Mouse (Mus musculus) kidney, postnatal 14 days (tissue): ENCODE measurements around the gene Tpk1.
A peak's percentile ranks its signal among the peaks of the same experiment; 100 is the strongest.

Experiments used
- DNase-seq: peaks from one replicate; pipeline ENCODE4 v3.0.0; 2022; ENCODE audit warnings: mixed read lengths

The Tpk1 gene

GRCm38 (mm10) chr6:43665677-43666546 lies at the start of gene Tpk1:
Tpk1 (minus strand) TSS chr6:43666278.
- DNase-seq: peak; percentile 96

- DNase-seq: no peak
These were observed 36.9 kb upstream of the Tpk1 start for GRCm38 (mm10) chr6:43702810-43703614.

- DNase-seq: no peak
These were observed 25.8 kb upstream of the Tpk1 start for GRCm38 (mm10) chr6:43691863-43692262.

DNA sequence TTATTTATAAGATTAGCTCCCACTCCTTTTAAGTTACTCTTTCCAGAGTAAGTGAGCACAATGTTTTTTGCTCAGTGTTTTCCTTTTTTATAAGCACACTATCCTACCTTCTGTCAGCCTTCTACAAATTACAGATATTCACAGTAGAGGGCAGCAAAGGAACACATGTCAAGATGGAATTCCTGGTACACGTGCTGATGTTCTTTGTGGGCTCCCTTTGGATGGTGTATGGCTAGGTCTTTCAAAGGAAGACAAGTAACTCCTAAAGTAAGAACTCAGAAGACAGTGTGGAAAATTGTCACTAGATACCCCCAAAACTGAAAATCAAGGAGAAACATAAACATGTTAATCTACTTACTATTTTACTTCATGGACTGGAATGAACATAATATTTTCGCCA lies 19.9 kb upstream of the Tpk1 start:
- peak; percentile 42 for DNase-seq

- no peak for DNase-seq
These were observed 16.5 kb upstream of the Tpk1 start for GRCm38 (mm10) chr6:43682535-43682934.

DNA sequence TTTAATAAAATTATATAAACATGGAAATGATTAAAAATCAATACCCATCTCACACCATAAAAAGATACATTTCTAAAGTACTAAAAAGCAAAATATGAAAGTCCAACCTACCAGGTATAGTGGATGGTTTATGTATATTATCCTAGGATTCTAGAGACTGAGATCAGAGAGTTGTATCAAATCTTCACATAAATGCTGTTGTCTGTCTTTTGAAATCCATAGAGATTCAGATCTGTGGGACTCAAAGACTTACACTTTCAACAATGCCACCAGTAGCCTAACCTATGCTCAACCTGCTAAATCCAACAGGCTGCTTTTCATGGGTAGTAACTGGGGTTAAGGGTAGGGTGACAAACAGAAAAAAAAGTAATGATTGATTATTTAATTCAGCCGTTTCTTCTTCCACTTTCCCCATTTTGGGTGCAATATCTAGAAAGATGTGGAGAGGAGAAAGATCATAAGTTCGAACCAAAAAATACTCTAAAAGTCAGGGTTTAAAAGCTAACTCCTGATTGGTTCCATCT lies 12.7 kb upstream of the Tpk1 start:
- no peak for DNase-seq

GRCm38 (mm10) chr6:43677566-43677965 lies 11.5 kb upstream of the Tpk1 start:
- peak; percentile 23 for DNase-seq

DNA sequence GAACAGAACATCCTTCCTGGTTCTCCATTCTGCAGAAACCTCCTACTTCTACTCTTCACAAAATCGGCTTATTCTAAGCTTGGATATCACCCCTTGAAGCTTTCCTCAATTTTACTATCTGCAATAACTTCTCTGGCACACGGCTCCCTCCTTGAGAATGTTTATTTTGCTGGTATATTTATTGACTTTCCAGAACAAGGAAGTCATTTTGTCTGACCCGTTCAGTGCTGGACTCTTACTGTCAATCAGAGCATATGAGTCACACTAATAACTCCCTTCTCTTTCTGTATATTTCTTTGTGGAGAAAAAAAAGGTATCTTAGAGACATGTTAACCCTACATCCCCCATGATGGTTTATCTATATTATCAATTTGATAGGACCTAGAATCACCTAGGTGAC lies 10.1 kb upstream of the Tpk1 start:
- no peak for DNase-seq

DNA sequence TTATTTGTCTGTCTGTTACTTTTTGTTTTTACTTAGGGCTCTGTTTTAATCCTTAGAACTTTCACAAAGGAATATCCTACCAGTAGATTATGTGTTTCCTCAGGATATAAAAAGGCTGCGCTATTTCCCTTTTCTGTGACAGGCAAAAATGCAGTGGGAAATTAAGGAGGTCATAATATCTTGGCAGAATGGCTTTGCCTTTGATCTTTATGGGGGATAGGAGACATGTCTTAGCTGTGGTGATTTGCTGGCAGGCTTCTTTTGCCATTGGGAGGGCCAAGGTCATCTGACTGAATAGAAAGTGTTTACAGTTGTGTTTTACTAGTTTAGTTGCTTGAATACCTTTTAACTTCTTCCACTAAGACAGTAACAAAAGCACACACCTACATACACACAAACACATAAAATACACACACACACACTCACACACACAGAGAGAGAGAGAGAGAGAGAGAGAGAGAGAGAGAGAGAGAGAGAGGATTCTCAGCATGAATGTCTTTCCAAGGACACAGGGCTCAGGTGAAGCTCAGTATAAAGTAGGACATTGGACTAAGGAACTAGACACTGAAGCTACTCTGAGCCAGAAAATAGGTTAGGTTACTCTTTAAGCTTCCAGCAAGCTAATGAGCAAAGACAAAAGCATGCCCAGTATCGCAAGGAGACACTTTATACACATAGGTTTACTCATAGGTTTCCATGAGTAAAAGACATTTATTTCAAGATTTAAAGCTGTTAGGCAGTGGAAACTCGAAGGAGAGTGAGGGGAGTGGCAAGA lies 9.1 kb upstream of the Tpk1 start:
- peak; percentile 73 for DNase-seq

- no peak for DNase-seq
These were observed 4.9 kb upstream of the Tpk1 start for GRCm38 (mm10) chr6:43670939-43671338.

- DNase-seq: no peak
These were observed 1.6 kb upstream of the Tpk1 start for GRCm38 (mm10) chr6:43667681-43668080.

- DNase-seq: no peak
These were observed 728 bp upstream of the Tpk1 start for GRCm38 (mm10) chr6:43666611-43667400.

GRCm38 (mm10) chr6:43661822-43662221 lies 4.3 kb downstream of the Tpk1 start:
- no peak for DNase-seq

GRCm38 (mm10) chr6:43658290-43658689 lies 7.8 kb downstream of the Tpk1 start:
- DNase-seq: no peak

DNA sequence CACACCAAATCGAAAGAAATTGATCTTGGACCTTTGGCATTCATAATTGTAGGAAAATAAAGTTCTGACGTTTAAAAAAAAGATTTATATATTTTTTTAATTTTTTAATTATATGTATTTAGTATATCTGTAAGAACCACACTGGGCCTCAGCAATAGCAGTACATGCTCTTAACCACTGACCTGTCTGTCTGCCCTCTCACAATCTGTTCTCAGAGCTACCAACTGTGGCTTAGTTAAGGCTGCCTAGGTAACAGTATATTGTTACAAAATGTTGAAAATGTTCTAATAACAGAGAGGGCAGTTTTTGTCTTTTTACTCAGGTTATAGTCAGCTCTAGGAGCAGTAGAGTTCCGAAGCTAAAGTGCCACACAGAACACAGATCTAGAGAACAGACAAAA lies 8.2 kb downstream of the Tpk1 start:
- DNase-seq: no peak

DNA sequence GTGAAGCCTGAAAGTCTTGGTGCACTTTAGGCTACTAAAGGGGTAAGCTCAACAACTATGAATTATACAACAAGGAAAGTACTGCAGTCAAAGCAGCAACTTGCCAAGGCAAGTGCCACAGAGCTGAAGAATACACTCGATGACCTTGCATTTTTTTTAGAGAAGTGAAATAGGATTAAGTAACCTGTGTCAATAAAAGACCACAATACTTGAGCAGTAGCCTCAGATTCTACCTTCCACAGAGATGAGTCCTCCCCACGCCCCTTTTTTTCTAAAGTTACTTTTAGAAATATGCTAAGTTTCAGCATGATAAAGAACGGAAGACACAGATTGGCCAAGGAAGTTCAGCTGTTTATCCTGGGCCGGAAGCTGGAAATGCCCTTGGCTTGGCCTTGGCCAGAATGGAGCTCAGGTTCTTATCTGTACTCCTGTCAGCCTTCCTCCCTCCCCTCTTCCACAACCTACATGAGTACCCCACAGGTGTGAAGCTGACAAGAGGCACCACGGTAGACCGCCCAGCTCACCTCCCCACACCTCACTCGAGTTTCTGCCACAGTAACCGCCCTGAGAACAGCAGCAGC lies 11.1 kb downstream of the Tpk1 start:
- no peak for DNase-seq

DNA sequence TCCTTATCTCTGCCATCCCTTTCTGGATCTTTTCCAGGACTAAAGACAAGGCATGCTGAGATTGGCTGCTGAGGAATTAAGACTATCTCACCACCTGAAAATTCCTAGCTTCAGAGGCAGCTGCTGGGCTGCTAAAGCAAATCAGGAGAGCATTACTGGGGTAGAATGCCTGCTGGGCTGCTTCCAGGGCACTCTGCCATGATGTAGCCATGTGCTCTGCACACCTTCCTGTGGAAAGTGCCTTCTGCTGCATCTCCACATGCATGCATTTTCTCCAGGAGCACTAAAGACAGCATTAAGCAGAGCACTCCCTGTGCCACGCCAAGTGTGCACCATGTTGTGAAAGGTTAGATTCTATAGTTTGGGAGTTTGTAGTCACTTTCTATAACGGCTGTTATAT lies 16.6 kb downstream of the Tpk1 start:
- DNase-seq: no peak

- DNase-seq: no peak
These were observed 20.4 kb downstream of the Tpk1 start for GRCm38 (mm10) chr6:43645674-43646073.

DNA sequence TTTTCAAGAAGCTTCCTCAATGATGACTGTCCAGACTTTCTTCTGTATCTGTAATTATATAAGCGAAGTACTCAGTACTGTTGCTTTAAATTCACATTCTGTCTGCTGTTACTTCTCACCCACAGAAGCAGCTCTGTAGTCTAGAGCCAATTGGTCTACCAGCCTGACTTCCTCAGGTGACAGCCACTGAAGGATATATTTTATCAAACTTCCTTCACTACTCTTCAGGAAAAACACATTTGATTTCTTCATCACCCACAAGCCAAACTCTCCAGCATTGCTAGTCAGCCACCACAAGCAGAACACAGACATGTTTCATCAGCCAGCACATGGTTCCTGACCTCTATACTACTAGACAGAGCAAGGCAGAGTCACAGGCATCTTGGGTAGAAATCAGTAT lies 21.0 kb downstream of the Tpk1 start:
- DNase-seq: no peak

- DNase-seq: no peak
These were observed 22.4 kb downstream of the Tpk1 start for GRCm38 (mm10) chr6:43643718-43644117.

DNA sequence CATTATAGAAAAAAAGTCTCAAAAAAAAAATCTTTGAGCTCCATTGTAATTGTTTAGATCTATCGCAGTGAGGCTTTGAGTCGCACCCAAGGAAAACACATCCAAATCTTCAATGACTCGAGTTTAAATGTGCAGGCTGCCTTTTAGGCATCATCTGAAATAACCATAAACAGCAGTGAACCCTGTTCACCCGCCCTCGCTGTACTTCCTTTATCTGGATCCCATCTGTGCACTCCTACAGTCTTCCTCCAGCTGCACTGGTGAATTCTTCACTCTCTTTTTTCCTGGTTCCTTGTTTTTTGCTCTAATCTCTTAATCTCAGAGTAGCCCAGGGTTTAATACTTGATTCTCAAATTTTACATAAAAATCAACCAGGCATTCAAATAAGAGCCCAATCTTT lies 23.7 kb downstream of the Tpk1 start:
- DNase-seq: no peak

DNA sequence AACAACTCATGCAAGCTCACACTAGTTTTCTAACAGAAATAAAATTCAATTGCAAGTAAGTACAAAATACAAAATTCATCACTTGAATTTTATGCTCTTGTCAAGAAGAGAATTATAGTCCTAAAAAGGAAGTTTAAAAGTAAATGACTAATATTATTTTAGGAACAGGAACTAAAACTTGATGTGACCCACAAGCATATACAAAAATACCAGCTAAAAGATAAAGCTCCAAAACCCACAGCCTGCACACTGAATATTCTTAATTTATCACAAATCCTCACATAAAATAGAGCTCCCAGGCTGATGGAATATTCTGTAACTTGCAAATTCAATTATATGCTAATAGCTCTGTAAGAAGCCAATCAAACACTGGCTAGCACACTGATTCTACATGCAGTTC lies 25.5 kb downstream of the Tpk1 start:
- no peak for DNase-seq
